Mouse (Mus musculus): Measurements from ENCODE around the gene Tipin.

DNA sequence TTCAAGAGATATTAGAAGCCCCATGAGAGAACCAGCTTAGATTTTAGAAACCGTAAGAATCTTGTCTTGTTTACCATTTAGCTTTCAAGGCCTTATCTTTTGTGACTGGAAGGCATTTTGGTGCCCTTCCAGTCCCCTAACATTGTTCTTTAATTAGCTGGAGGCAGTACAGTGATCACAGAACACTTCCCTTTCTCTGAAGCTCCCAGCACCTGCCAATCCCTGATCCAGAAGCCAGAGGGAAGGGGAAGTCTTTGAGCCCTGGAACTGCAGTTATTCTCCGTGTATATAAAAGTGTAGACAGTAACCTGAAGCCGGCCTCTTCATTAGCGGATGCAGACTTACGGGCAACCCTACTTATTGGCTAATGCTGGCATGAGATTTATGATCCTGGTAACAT lies 68.1 kb downstream of the Tipin start:
- TF ChIP-seq CTCF (IDR thresholded peaks at IDR 0.05; ENCODE audit: control insufficient read depth, insufficient read depth, insufficient read length): no peak
- TF ChIP-seq USF1 (IDR thresholded peaks at IDR 0.05; ENCODE audit: low read depth): no peak
- no peak for TF ChIP-seq FOSL1 (IDR thresholded peaks at IDR 0.05; ENCODE audit: insufficient read depth, low read length, poor library complexity, severe bottlenecking)
- no peak for TF ChIP-seq MYOG (IDR thresholded peaks at IDR 0.05; ENCODE audit: control insufficient read depth, extremely low read depth, insufficient read length)
- TF ChIP-seq CEBPB (IDR thresholded peaks at IDR 0.05; ENCODE audit: low read depth): no peak
